In the genomic region with DNA sequence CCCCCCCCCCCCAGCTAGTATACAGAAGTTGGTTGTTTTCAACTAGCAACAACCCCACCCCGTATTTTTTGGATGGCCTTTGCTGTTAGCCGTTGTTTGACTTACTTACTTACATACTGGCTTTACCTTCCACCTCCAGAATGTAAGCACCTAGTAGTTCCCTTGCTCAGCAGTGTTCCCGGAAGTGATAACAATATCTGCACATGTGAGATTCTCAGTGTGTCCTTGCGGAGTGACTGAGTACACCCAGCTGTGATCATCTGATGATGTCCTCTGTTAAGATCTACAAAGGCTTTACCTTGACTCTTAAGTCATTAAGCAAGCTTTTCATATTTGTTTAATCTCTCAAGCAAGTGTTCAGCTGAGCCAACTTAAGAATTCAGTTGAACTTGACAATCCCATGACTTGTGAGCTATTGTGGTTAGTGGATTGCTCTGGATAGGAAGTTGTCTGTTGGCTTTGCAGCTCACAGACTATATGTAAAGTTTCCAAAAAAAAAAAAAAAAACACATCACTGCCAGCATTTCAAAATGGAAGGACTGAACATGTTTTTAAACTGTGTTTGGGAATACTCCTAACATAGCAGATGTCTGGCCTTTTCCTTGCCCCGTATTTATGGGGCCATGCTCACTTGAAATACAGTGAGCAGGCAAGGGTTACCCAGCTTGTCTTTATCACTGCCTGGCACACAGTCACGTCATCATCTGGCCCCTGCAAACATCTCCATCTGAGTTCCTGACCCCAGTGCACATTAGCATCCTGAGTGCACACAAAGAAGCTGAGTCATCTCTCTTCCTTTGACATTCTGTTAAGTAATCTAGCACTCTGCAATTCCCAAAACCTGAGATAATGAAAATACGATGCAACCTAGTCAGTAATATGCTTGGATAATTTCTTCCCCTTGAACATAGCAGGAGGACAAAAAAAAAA, we compare ENCODE assay signal across 16 mouse cellular contexts. TPM values are rescaled to one million over a fixed set of nuclear protein-coding genes. Genes with fewer than 3 reads are reported as not detected.
DNase-seq lines count a peak whose midpoint lies in the region; ATAC-seq lines count a peak whose summit lies in the region.
"Had no signal": no experiment of that assay in that cellular context is flagged by ENCODE, and none has a peak within 500 bp of the region (broad histone marks: within the 10 kb centered on the region; RNA-seq: fewer than 3 reads in every experiment).

No protein-coding gene starts in this region.

- H3K4me2 ChIP-seq in liver, embryonic 15.5 days: peak overlapping the region; percentile 90
- no peak overlapping the region for H3K4me2 ChIP-seq in forebrain, embryonic 12.5 days
- H3K4me2 ChIP-seq: intestine, embryonic 15.5 days; limb, embryonic 15.5 days had no signal

- H3K27me3 ChIP-seq in heart, embryonic 10.5 days (ENCODE audit: insufficient read depth, poor library complexity, severe bottlenecking): no peaks in the 10 kb centered on the region
- H3K27me3 ChIP-seq in liver, embryonic 15.5 days: no peaks in the 10 kb centered on the region
- peaks cover 6% of the 10 kb centered on the region; the same call in 1 of the 2 replicates for H3K27me3 ChIP-seq in forebrain, embryonic 12.5 days

- no peak overlapping the region for H3K4me3 ChIP-seq in heart, embryonic 10.5 days
- peak overlapping the region; percentile 19 for H3K4me3 ChIP-seq in liver, embryonic 15.5 days (replicated peaks)
- H3K4me3 ChIP-seq in forebrain, embryonic 12.5 days (replicated peaks): no peak overlapping the region
- H3K4me3 ChIP-seq: intestine, embryonic 15.5 days; limb, embryonic 15.5 days; midbrain, embryonic 10.5 days; myocyte had no signal

- peaks cover 47% of the 10 kb centered on the region for H3K4me1 ChIP-seq in heart, embryonic 10.5 days
- H3K4me1 ChIP-seq in liver, embryonic 15.5 days (replicated peaks): peaks cover 47% of the 10 kb centered on the region
- H3K4me1 ChIP-seq in forebrain, embryonic 12.5 days: peaks cover 19% of the 10 kb centered on the region

- no peaks in the 10 kb centered on the region for H3K9me3 ChIP-seq in heart, embryonic 10.5 days
- H3K9me3 ChIP-seq in liver, embryonic 15.5 days (replicated peaks): no peaks in the 10 kb centered on the region
- H3K9me3 ChIP-seq in forebrain, embryonic 12.5 days: no peaks in the 10 kb centered on the region
- H3K9me3 ChIP-seq: intestine, embryonic 15.5 days; limb, embryonic 15.5 days; midbrain, embryonic 10.5 days had no signal

- ATAC-seq in liver, embryonic 15.5 days (ENCODE audit: insufficient read depth): peak; percentile 78
- no peak for ATAC-seq in forebrain, embryonic 12.5 days (ENCODE audit: low FRiP score)
- ATAC-seq: intestine, embryonic 15.5 days had no signal

- no peak for DNase-seq in heart, embryonic 10.5 days (ENCODE audit: low spot score)
- no peak for DNase-seq in heart, adult 9 months (ENCODE audit: low spot score in 2 of 2)
- DNase-seq in 416B (ENCODE audit: low read depth): peak; percentile 89
- peak; percentile 27 for DNase-seq in embryo, embryonic 10.5 days (ENCODE audit: low spot score)
- DNase-seq in thymus, postnatal 36 days: no peak
- no peak for DNase-seq in left cerebral cortex, adult 8-10 months (ENCODE audit: low spot score in 2 of 2)
- DNase-seq: cerebellum, postnatal 10 days; heart, postnatal 4 days; right cerebral cortex, postnatal 4 days had no signal

- no peaks in the 10 kb centered on the region for H3K36me3 ChIP-seq in heart, embryonic 10.5 days
- no peaks in the 10 kb centered on the region for H3K36me3 ChIP-seq in liver, embryonic 15.5 days (replicated peaks)
- no peaks in the 10 kb centered on the region for H3K36me3 ChIP-seq in forebrain, embryonic 12.5 days (replicated peaks)
- H3K36me3 ChIP-seq: intestine, embryonic 15.5 days; limb, embryonic 15.5 days; midbrain, embryonic 10.5 days had no signal

- 0 out of 2 replicates have a peak overlapping the region, but pooled peaks have one; percentile 42 for H3K27ac ChIP-seq in heart, embryonic 10.5 days
- H3K27ac ChIP-seq in liver, embryonic 15.5 days (replicated peaks): peak overlapping the region; percentile 95
- no peak overlapping the region for H3K27ac ChIP-seq in forebrain, embryonic 12.5 days
- H3K27ac ChIP-seq: intestine, embryonic 15.5 days; kidney, postnatal 0 days; limb, embryonic 15.5 days; midbrain, embryonic 10.5 days had no signal

- H3K9ac ChIP-seq in liver, embryonic 15.5 days: peak overlapping the region; percentile 6; the same call in 1 of the 2 replicates
- no peak overlapping the region for H3K9ac ChIP-seq in forebrain, embryonic 12.5 days
- H3K9ac ChIP-seq: intestine, embryonic 15.5 days; limb, embryonic 15.5 days had no signal

- 17% methylated on average over 7 of the region's 7 CpGs for WGBS in heart, embryonic 10.5 days
- WGBS in liver, embryonic 15.5 days (ENCODE audit: insufficient replicate concordance): 9% methylated on average over 7 of the region's 7 CpGs
- WGBS in forebrain, embryonic 12.5 days: 74% methylated on average over 7 of the region's 7 CpGs

RNA-seq across cellular contexts. Expression of gene Slc22a23, which starts 3.2 kb away (rescaled TPM):
- 5.1 TPM in 2 replicates for polyA plus RNA-seq in heart, embryonic 10.5 days (2016; fragmentation: Nextera tagmentation; extraction: Ambion mirVana)
- polyA plus RNA-seq in liver, embryonic 15.5 days (2015; fragmentation: Nextera tagmentation; extraction: Ambion mirVana): 7.4 and 9.1 TPM in 2 replicates
- polyA plus RNA-seq in forebrain, embryonic 12.5 days (2016; fragmentation: Nextera tagmentation; extraction: Ambion mirVana): 16.4 and 19.7 TPM in 2 replicates
- total RNA-seq in left cerebral cortex, adult 8-10 months (2022): 10 to 100 TPM; 51.6 to 55.1 (median 53.4) TPM

Comparison
In these comparisons a context has a peak if more than half of its experiments do, and no peak if none do; other contexts are left out.
1. DNase-seq: peak in 416B (single experiment) and embryo, embryonic 10.5 days (single experiment); none in heart, embryonic 10.5 days (single experiment), heart, adult 9 months (0 of 2), thymus, postnatal 36 days (0 of 2) and left cerebral cortex, adult 8-10 months (0 of 2).